Mouse (Mus musculus) mesoderm, embryonic 11.5 days (tissue): ENCODE measurements around the gene Rad9a.
A peak's percentile ranks its signal among the peaks of the same experiment; 100 is the strongest.

Experiments used
- DNase-seq: peaks from one replicate; pipeline ENCODE4 v3.0.0-alpha.2; 2012; ENCODE audit warnings: low read depth, low spot score

Gene Rad9a

GRCm38 (mm10) chr19:4164100-4164499, 37.4 kb downstream of the Rad9a start:
- no peak for DNase-seq

GRCm38 (mm10) chr19:4163543-4163887, 37.9 kb downstream of the Rad9a start:
- no peak for DNase-seq

- DNase-seq = peak; percentile 97
Measured at GRCm38 (mm10) chr19:4162646-4163542, 38.6 kb downstream of the Rad9a start, which contains the start of gene Rps6kb2. Gene Rps6kb2, minus strand, starts transcription at chr19:4163354.

GRCm38 (mm10) chr19:4159049-4159448, 42.4 kb downstream of the Rad9a start:
- DNase-seq = no peak

- DNase-seq = no peak
Measured at GRCm38 (mm10) chr19:4156771-4157170, 44.7 kb downstream of the Rad9a start.

- no peak for DNase-seq
Measured at GRCm38 (mm10) chr19:4156073-4156579, 45.3 kb downstream of the Rad9a start.

GRCm38 (mm10) chr19:4155223-4156072, 46.0 kb downstream of the Rad9a start:
- no peak for DNase-seq

- DNase-seq = no peak
Measured at GRCm38 (mm10) chr19:4154437-4155222, 46.8 kb downstream of the Rad9a start.

- DNase-seq = no peak
Measured at GRCm38 (mm10) chr19:4153232-4153654, 48.2 kb downstream of the Rad9a start, which contains the start of gene Ptprcap. Gene Ptprcap, plus strand, starts transcription at chr19:4153604.

GRCm38 (mm10) chr19:4152445-4153231, 48.8 kb downstream of the Rad9a start:
- DNase-seq = no peak

- DNase-seq = no peak
Measured at GRCm38 (mm10) chr19:4151898-4152297, 49.6 kb downstream of the Rad9a start.

- DNase-seq = no peak
Measured at GRCm38 (mm10) chr19:4151488-4151860, 50.0 kb downstream of the Rad9a start.

GRCm38 (mm10) chr19:4150567-4151487, 50.6 kb downstream of the Rad9a start:
- no peak for DNase-seq

GRCm38 (mm10) chr19:4149764-4150461, 51.5 kb downstream of the Rad9a start:
- no peak for DNase-seq

GRCm38 (mm10) chr19:4149283-4149682, 52.2 kb downstream of the Rad9a start:
- no peak for DNase-seq

GRCm38 (mm10) chr19:4148819-4149218, 52.6 kb downstream of the Rad9a start:
- no peak for DNase-seq

GRCm38 (mm10) chr19:4148491-4148806, 53.0 kb downstream of the Rad9a start, which contains the start of gene Coro1b:
Gene Coro1b, plus strand, starts transcription at chr19:4148619.
- DNase-seq = peak; percentile 94

- DNase-seq = no peak
Measured at GRCm38 (mm10) chr19:4147782-4148490, 53.5 kb downstream of the Rad9a start.
